Comparison of ENCODE assay signal across 31 mouse cellular contexts in genomic region chr19:7563676-7564075, GRCm38 (mm10). TPM values are rescaled to one million over a fixed set of nuclear protein-coding genes. Genes with fewer than 3 reads are reported as not detected.
DNase-seq lines count a peak whose midpoint lies in the region; ATAC-seq and TF ChIP-seq lines count a peak whose summit lies in the region.
"Had no signal": no experiment of that assay in that cellular context is flagged by ENCODE, and none has a peak within 500 bp of the region (broad histone marks: within the 10 kb centered on the region; RNA-seq: fewer than 3 reads in every experiment).

No protein-coding gene starts in this region.

- H3K36me3 ChIP-seq in small intestine, adult 2 months (ENCODE audit: control insufficient read depth, insufficient read depth, low read length): no peaks in the 10 kb centered on the region
- H3K36me3 ChIP-seq: embryonic facial prominence, embryonic 13.5 days; embryonic facial prominence, embryonic 15.5 days; forebrain, embryonic 10.5 days; forebrain, embryonic 12.5 days had no signal

- TF ChIP-seq POLR2A in small intestine, adult 2 months (IDR thresholded peaks at IDR 0.05; ENCODE audit: low read depth, low read length): no peak

- peaks cover 23% of the 10 kb centered on the region for H3K4me1 ChIP-seq in small intestine, adult 2 months (ENCODE audit: control insufficient read depth, insufficient read depth, insufficient read length, low read length)

- no peak overlapping the region for H3K4me3 ChIP-seq in gastrocnemius, adult 2 months
- H3K4me3 ChIP-seq in layer of hippocampus, adult 2 months: no peak overlapping the region
- H3K4me3 ChIP-seq in small intestine, adult 2 months (ENCODE audit: low read depth, low read length): no peak overlapping the region
- H3K4me3 ChIP-seq in left cerebral cortex, adult 2 months: no peak overlapping the region
- H3K4me3 ChIP-seq: embryonic facial prominence, embryonic 13.5 days; embryonic facial prominence, embryonic 15.5 days; erythroblast, embryonic 14.5 days; forebrain, embryonic 10.5 days; forebrain, embryonic 12.5 days had no signal

- intact Hi-C loops in gastrocnemius, adult 2 months (cut with DNase I): no loop called here
- intact Hi-C loops in gastrocnemius, postnatal 14 days (cut with DNase I; ENCODE audit: low total_unique reads): no loop called here
- intact Hi-C loops in left cerebral cortex, adult 2 months (cut with DNase I): no loop called here

- no peak for DNase-seq in gastrocnemius, adult 2 months
- DNase-seq in gastrocnemius, postnatal 14 days: no peak
- DNase-seq in layer of hippocampus, adult 2 months (ENCODE audit: low spot score in 2 of 2): no peak
- DNase-seq in layer of hippocampus, postnatal 25 days (ENCODE audit: extremely low spot score in 1 of 2, low spot score in 1 of 2): no peak
- DNase-seq in left cerebral cortex, adult 2 months (ENCODE audit: extremely low spot score in 1 of 2, low spot score in 2 of 2): no peak
- DNase-seq: adrenal gland, adult 8-10 months; adrenal gland, postnatal 14 days; adrenal gland, postnatal 36 days; B cell, adult 2 months; cerebellum, adult 11 months; cerebellum, adult 18-20 months; cerebellum, adult 8-10 months; cerebellum, adult 9-11 months; cerebellum, postnatal 14 days; cerebellum, postnatal 36 days; embryo, embryonic 11 days had no signal

- TF ChIP-seq CTCF in gastrocnemius, adult 2 months (IDR thresholded peaks at IDR 0.05): no peak
- TF ChIP-seq CTCF in layer of hippocampus, adult 2 months (conservative IDR thresholded peaks at IDR 0.05): no peak
- no peak for TF ChIP-seq CTCF in small intestine, adult 2 months (IDR thresholded peaks at IDR 0.05; ENCODE audit: extremely low read depth, insufficient read length, insufficient replicate concordance, low read depth, low read length)
- no peak for TF ChIP-seq CTCF in left cerebral cortex, adult 2 months (IDR thresholded peaks at IDR 0.05)

- 0 out of 2 replicates have a peak, but pooled peaks have one; percentile 14 for ATAC-seq in megakaryocyte progenitor cell, adult 5-6 weeks (replicated peaks; ENCODE audit: poor library complexity)
- ATAC-seq in cerebellum, adult (ENCODE audit: insufficient number of reproducible peaks, low FRiP score, low TSS enrichment): no peak
- ATAC-seq: activated CD4-positive, CD25-positive, alpha-beta regulatory T cell, adult 4 months; forebrain, embryonic 14.5 days; forebrain, embryonic 16.5 days; Patski had no signal

- H3K27me3 ChIP-seq in small intestine, adult 2 months (ENCODE audit: control insufficient read depth, insufficient read depth, low read length): no peaks in the 10 kb centered on the region
- H3K27me3 ChIP-seq: embryonic facial prominence, embryonic 13.5 days; embryonic facial prominence, embryonic 15.5 days; forebrain, embryonic 12.5 days; Patski had no signal

- WGBS in small intestine, adult 2 months: 53% methylated on average over 2 of the region's 2 CpGs

- H3K27ac ChIP-seq in gastrocnemius, adult 2 months: peak overlapping the region; percentile 97
- peak overlapping the region; percentile 96 for H3K27ac ChIP-seq in layer of hippocampus, adult 2 months
- H3K27ac ChIP-seq in small intestine, adult 2 months (ENCODE audit: insufficient read depth, low read depth, low read length): peak overlapping the region; percentile 46
- no peak overlapping the region for H3K27ac ChIP-seq in left cerebral cortex, adult 2 months
- H3K27ac ChIP-seq: embryonic facial prominence, embryonic 15.5 days; forebrain, embryonic 10.5 days; forebrain, embryonic 12.5 days had no signal

RNA-seq across cellular contexts. Expression of gene Pla2g16, which starts 6.4 kb away (rescaled TPM):
- total RNA-seq in gastrocnemius, adult 2 months (2021): 100 to 1,000 TPM in 1 of 2 experiments, 10 to 100 TPM in 1; 94.3 to 127 TPM
- 10 to 100 TPM; 55.0 to 57.6 TPM for total RNA-seq in gastrocnemius, postnatal 14 days (2021)
- 10 to 100 TPM; 29.8 to 34.2 TPM for total RNA-seq in layer of hippocampus, adult 2 months (2021)
- 10 to 100 TPM; 22.1 to 26.9 TPM for total RNA-seq in layer of hippocampus, postnatal 25 days (2021)
- 6.8 and 11.1 TPM in 2 replicates for total RNA-seq in megakaryocyte progenitor cell, adult 5-6 weeks (2015)
- 8.1 and 12.6 TPM in 2 replicates for total RNA-seq in megakaryocyte progenitor cell, adult 5-6 weeks (2017)
- polyA plus RNA-seq in small intestine, adult 2 months (2012; rRNA removed): 15.7 and 23.1 TPM in 2 replicates
- total RNA-seq in left cerebral cortex, adult 2 months (2021): 10 to 100 TPM; 26.8 to 30.8 TPM

RNA-seq across cellular contexts. Expression of gene Lgals12, which starts 43.3 kb away (rescaled TPM):
- total RNA-seq in gastrocnemius, adult 2 months (2021): under 1 TPM; 0.13 to 0.20 TPM
- total RNA-seq in gastrocnemius, postnatal 14 days (2021): under 1 TPM; 0.13 to 0.33 TPM
- under 1 TPM; 0.13 to 0.17 TPM for total RNA-seq in layer of hippocampus, adult 2 months (2021)
- total RNA-seq in layer of hippocampus, postnatal 25 days (2021): under 1 TPM; 0.28 to 0.32 TPM
- total RNA-seq in megakaryocyte progenitor cell, adult 5-6 weeks (2015): not detected in 2 replicates
- not detected in 2 replicates for total RNA-seq in megakaryocyte progenitor cell, adult 5-6 weeks (2017)
- 1.2 and 2.9 TPM in 2 replicates for polyA plus RNA-seq in small intestine, adult 2 months (2012; rRNA removed)
- total RNA-seq in left cerebral cortex, adult 2 months (2021): under 1 TPM; 0.48 to 0.49 TPM
- total RNA-seq: common myeloid progenitor, adult 5-6 weeks had no signal
- polyA plus RNA-seq: activated CD4-positive, CD25-positive, alpha-beta regulatory T cell, adult 4 months; erythroblast, embryonic 14.5 days; Patski had no signal

RNA-seq across cellular contexts. Expression of gene Hrasls5, which starts 48.7 kb away (rescaled TPM):
- not detected for total RNA-seq in gastrocnemius, adult 2 months (2021)
- total RNA-seq in gastrocnemius, postnatal 14 days (2021): not detected
- total RNA-seq in layer of hippocampus, adult 2 months (2021): not detected
- not detected for total RNA-seq in layer of hippocampus, postnatal 25 days (2021)
- not detected in 2 replicates for total RNA-seq in megakaryocyte progenitor cell, adult 5-6 weeks (2015)
- total RNA-seq in megakaryocyte progenitor cell, adult 5-6 weeks (2017): not detected in 2 replicates
- polyA plus RNA-seq in small intestine, adult 2 months (2012; rRNA removed): not detected in 2 replicates
- not detected for total RNA-seq in left cerebral cortex, adult 2 months (2021)
- total RNA-seq: common myeloid progenitor, adult 5-6 weeks; ES-E14 had no signal
- polyA plus RNA-seq: activated CD4-positive, CD25-positive, alpha-beta regulatory T cell, adult 4 months; embryonic facial prominence, embryonic 11.5 days; embryonic facial prominence, embryonic 13.5 days; erythroblast, embryonic 14.5 days; forebrain, embryonic 10.5 days; forebrain, embryonic 12.5 days; forebrain, embryonic 14.5 days; forebrain, embryonic 16.5 days; Patski had no signal
